Comparison of ENCODE assay signal across 8 mouse cellular contexts in genomic region chr3:32616331-32617052, GRCm38 (mm10). TPM values are rescaled to one million over a fixed set of nuclear protein-coding genes. Genes with fewer than 3 reads are reported as not detected.
DNase-seq lines count a peak whose midpoint lies in the region; ATAC-seq and TF ChIP-seq lines count a peak whose summit lies in the region.

Gnb4 (minus strand) TSS chr3:32616585.

- peak; percentile 88 for ATAC-seq in embryonic facial prominence, embryonic 12.5 days (ENCODE audit: insufficient number of reproducible peaks, insufficient read depth, low FRiP score, low TSS enrichment)
- peak; percentile 83 for ATAC-seq in heart, embryonic 11.5 days (replicated peaks; ENCODE audit: insufficient number of reproducible peaks, low FRiP score, low TSS enrichment)
- ATAC-seq in kidney, embryonic 14.5 days (ENCODE audit: low FRiP score, low TSS enrichment) = peak; percentile 91
- peak; percentile 88 for ATAC-seq in liver, embryonic 13.5 days (ENCODE audit: low read depth)

- peak within 1 kb of the TSS; percentile 55 for H3K4me3 ChIP-seq in left cerebral cortex, adult 2 months
- H3K4me3 ChIP-seq in embryonic facial prominence, embryonic 12.5 days = peak within 1 kb of the TSS; percentile 76
- H3K4me3 ChIP-seq in heart, embryonic 11.5 days (ENCODE audit: low read depth, low read length) = peak within 1 kb of the TSS; percentile 72
- peak within 1 kb of the TSS; percentile 60 for H3K4me3 ChIP-seq in kidney, embryonic 14.5 days (ENCODE audit: low read length)
- peak within 1 kb of the TSS; percentile 70 for H3K4me3 ChIP-seq in liver, embryonic 13.5 days (replicated peaks)

- H3K4me1 ChIP-seq in embryonic facial prominence, embryonic 12.5 days = 0 out of 2 replicates have a peak, but pooled peaks cover 3% of the 10 kb centered on the region
- H3K4me1 ChIP-seq in heart, embryonic 11.5 days (ENCODE audit: control insufficient read depth, insufficient read depth, low read length) = no peaks in the 10 kb centered on the region; the same call in 1 of the 2 replicates
- H3K4me1 ChIP-seq in kidney, embryonic 14.5 days (ENCODE audit: control insufficient read depth, insufficient read depth, low read length) = no peaks in the 10 kb centered on the region; the same call in 1 of the 2 replicates
- peaks cover 15% of the 10 kb centered on the region for H3K4me1 ChIP-seq in liver, embryonic 13.5 days (replicated peaks)

- no peaks in the 10 kb centered on the region; the same call in 1 of the 2 replicates for H3K27me3 ChIP-seq in embryonic facial prominence, embryonic 12.5 days
- no peaks in the 10 kb centered on the region; the same call in 1 of the 2 replicates for H3K27me3 ChIP-seq in heart, embryonic 11.5 days (ENCODE audit: control insufficient read depth, insufficient read depth, low read length)
- H3K27me3 ChIP-seq in kidney, embryonic 14.5 days (ENCODE audit: control insufficient read depth, insufficient read depth, low read length) = no peaks in the 10 kb centered on the region
- peaks cover 11% of the 10 kb centered on the region for H3K27me3 ChIP-seq in liver, embryonic 13.5 days

- WGBS in embryonic facial prominence, embryonic 12.5 days = 2% methylated on average over 58 of the region's 83 CpGs
- WGBS in heart, embryonic 11.5 days (ENCODE audit: insufficient replicate concordance) = 0% methylated on average over 56 of the region's 83 CpGs
- under 1% methylated on average over 53 of the region's 83 CpGs for WGBS in kidney, embryonic 14.5 days
- WGBS in liver, embryonic 13.5 days (ENCODE audit: insufficient replicate concordance) = 2% methylated on average over 71 of the region's 83 CpGs

- intact Hi-C loops in left cerebral cortex, adult 2 months (cut with DNase I) = no loop called here

- peak; percentile 34 to 49 for DNase-seq in left cerebral cortex, adult 2 months (ENCODE audit: extremely low spot score in 1 of 2, low spot score in 2 of 2)
- no peak for DNase-seq in left cerebral cortex, adult 11 months (ENCODE audit: low spot score)
- peak; percentile 28 for DNase-seq in liver, embryonic 13.5 days
- peak; percentile 11 to 28 for DNase-seq in natural killer cell, adult 2 months (ENCODE audit: low spot score in 2 of 2)
- peak; percentile 49 for DNase-seq in testis, postnatal 14 days (ENCODE audit: low spot score)

- peak within 1 kb of the TSS; percentile 55 for H3K4me2 ChIP-seq in embryonic facial prominence, embryonic 12.5 days (replicated peaks)
- H3K4me2 ChIP-seq in heart, embryonic 11.5 days = peak within 1 kb of the TSS; percentile 69
- H3K4me2 ChIP-seq in kidney, embryonic 14.5 days (replicated peaks; ENCODE audit: low read depth, low read length) = peak within 1 kb of the TSS; percentile 58
- peak within 1 kb of the TSS; percentile 82 for H3K4me2 ChIP-seq in liver, embryonic 13.5 days

- H3K9me3 ChIP-seq in embryonic facial prominence, embryonic 12.5 days = no peaks in the 10 kb centered on the region
- peaks cover 2% of the 10 kb centered on the region; the same call in 1 of the 2 replicates for H3K9me3 ChIP-seq in heart, embryonic 11.5 days (replicated peaks; ENCODE audit: control insufficient read depth, low read length)
- H3K9me3 ChIP-seq in kidney, embryonic 14.5 days (ENCODE audit: control insufficient read depth, low read length) = no peaks in the 10 kb centered on the region
- no peaks in the 10 kb centered on the region for H3K9me3 ChIP-seq in liver, embryonic 13.5 days (replicated peaks)

- no peak for TF ChIP-seq CTCF in left cerebral cortex, adult 2 months (IDR thresholded peaks at IDR 0.05)

- H3K36me3 ChIP-seq in embryonic facial prominence, embryonic 12.5 days = no peaks in the 10 kb centered on the region
- peaks cover 3% of the 10 kb centered on the region; the same call in 1 of the 2 replicates for H3K36me3 ChIP-seq in heart, embryonic 11.5 days (ENCODE audit: control insufficient read depth, insufficient read depth, low read length)
- H3K36me3 ChIP-seq in kidney, embryonic 14.5 days (ENCODE audit: control insufficient read depth, insufficient read depth, low read length) = no peaks in the 10 kb centered on the region
- no peaks in the 10 kb centered on the region for H3K36me3 ChIP-seq in liver, embryonic 13.5 days

- peak within 1 kb of the TSS; percentile 72 for H3K9ac ChIP-seq in embryonic facial prominence, embryonic 12.5 days
- H3K9ac ChIP-seq in heart, embryonic 11.5 days (ENCODE audit: low read depth, low read length) = peak within 1 kb of the TSS; percentile 84
- H3K9ac ChIP-seq in kidney, embryonic 14.5 days (ENCODE audit: low read depth, low read length) = peak within 1 kb of the TSS; percentile 65
- H3K9ac ChIP-seq in liver, embryonic 13.5 days = peak within 1 kb of the TSS; percentile 70

- H3K27ac ChIP-seq in left cerebral cortex, adult 2 months = peak within 1 kb of the TSS; percentile 15; the same call in 1 of the 2 replicates
- H3K27ac ChIP-seq in embryonic facial prominence, embryonic 12.5 days = peak within 1 kb of the TSS; percentile 67
- peak within 1 kb of the TSS; percentile 64 for H3K27ac ChIP-seq in heart, embryonic 11.5 days (ENCODE audit: low read depth, low read length)
- no peak within 1 kb of the TSS; the same call in 1 of the 2 replicates for H3K27ac ChIP-seq in kidney, embryonic 14.5 days (ENCODE audit: low read depth, low read length)
- H3K27ac ChIP-seq in liver, embryonic 13.5 days = no peak within 1 kb of the TSS

RNA-seq across cellular contexts. Expression of gene Gnb4, which starts in this region (rescaled TPM):
- 10 to 100 TPM; 22.9 to 27.4 TPM for total RNA-seq in left cerebral cortex, adult 2 months (2021)
- 57.9 and 63.0 TPM in 2 replicates for polyA plus RNA-seq in embryonic facial prominence, embryonic 12.5 days (2016; fragmentation: Nextera tagmentation; extraction: Ambion mirVana)
- 58.4 and 59.4 TPM in 2 replicates for polyA plus RNA-seq in heart, embryonic 11.5 days (2014; fragmentation: Nextera tagmentation; extraction: Ambion mirVana)
- 36.4 and 43.8 TPM in 2 replicates for polyA plus RNA-seq in kidney, embryonic 14.5 days (2014; fragmentation: Nextera tagmentation; extraction: Ambion mirVana)
- polyA plus RNA-seq in liver, embryonic 13.5 days (2015; fragmentation: Nextera tagmentation; extraction: Ambion mirVana) = 10.7 and 12.2 TPM in 2 replicates

Comparison
In these comparisons a context has a peak if more than half of its experiments do, and no peak if none do; other contexts are left out.
1. H3K27ac ChIP-seq: peak in left cerebral cortex, adult 2 months (single experiment), embryonic facial prominence, embryonic 12.5 days (single experiment) and heart, embryonic 11.5 days (single experiment); none in kidney, embryonic 14.5 days (single experiment) and liver, embryonic 13.5 days (single experiment).
2. Peak in every context shown above with its lines, with median percentiles within 50 percentile points of each other: H3K4me3 ChIP-seq, ATAC-seq, H3K4me2 ChIP-seq and H3K9ac ChIP-seq.